Mouse (Mus musculus) adrenal gland, adult 10 weeks (tissue): ENCODE results near the gene Pcnp. TPM values are rescaled to one million over a fixed set of nuclear protein-coding genes. Genes with fewer than 3 reads are reported as not detected.

Experiments used
- polyA plus RNA-seq: library from polyadenylated mRNA; stranded (reverse); fragments of 350-450 nt; fragmentation: Illumina TruSeq; extraction: RNeasy Lipid Tissue Mini Kit (QIAGEN cat#74804); gene quantifications from one replicate; pipeline ENCODE4 v1.2.3, GENCODE M21; 2014; ENCODE audit warnings: low read depth, low replicate concordance

The Pcnp gene
- polyA plus RNA-seq, result 420 TPM

GRCm38 (mm10) chr16:56029661-56030082, at the start of gene Pcnp:
TSS of gene Pcnp (minus strand) at chr16:56029739.

DNA sequence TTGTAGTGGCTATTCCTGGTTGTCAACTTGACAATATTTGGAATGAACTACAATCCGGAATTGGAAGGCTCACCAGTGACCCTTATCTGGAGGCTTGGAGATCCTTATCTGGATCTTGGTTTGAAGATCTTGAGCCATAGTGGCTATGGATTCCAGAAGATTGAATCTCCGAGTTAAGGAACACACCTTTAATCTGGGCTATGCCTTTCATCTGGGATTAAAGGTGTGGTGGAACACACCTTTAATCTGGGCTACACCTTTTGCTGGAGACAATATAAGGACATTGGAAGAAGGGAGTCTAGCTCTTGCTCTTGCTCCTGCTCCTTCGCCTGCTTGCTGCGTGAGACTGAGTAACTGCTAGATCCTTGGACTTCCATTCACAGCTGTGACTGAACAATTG, 18.5 kb upstream of the Pcnp start, which contains the start of gene Senp7:
Gene Senp7 (plus strand): TSS at position 301 of the 400 bp plus-strand sequence.

GRCm38 (mm10) chr16:56037138-56038010, 7.8 kb upstream of the Pcnp start, which contains the start of gene Trmt10c:
TSS of gene Trmt10c (minus strand) at chr16:56037819.

GRCm38 (mm10) chr16:55973431-55974255, 55.9 kb downstream of the Pcnp start, which contains the start of gene Zbtb11:
TSS of gene Zbtb11 (plus strand) at chr16:55973883.

GRCm38 (mm10) chr16:55966212-55966871, 63.2 kb downstream of the Pcnp start, which contains the start of gene Rpl24:
TSS of gene Rpl24 (plus strand) at chr16:55966275.

Other genes with a start within 250 kb of the Pcnp start
- 5.0 TPM for gene Nfkbiz, start 190.8 kb downstream of the Pcnp start, polyA plus RNA-seq
- 2.5 TPM for gene Nxpe3, start 134.5 kb downstream of the Pcnp start, polyA plus RNA-seq
- gene Cep97, start 94.9 kb downstream of the Pcnp start, polyA plus RNA-seq, result 12.1 TPM
- 332 TPM for gene Rpl24, start 63.5 kb downstream of the Pcnp start, polyA plus RNA-seq
- 43.8 TPM for gene Zbtb11, start 55.9 kb downstream of the Pcnp start, polyA plus RNA-seq
- gene Trmt10c, start 8.1 kb upstream of the Pcnp start, polyA plus RNA-seq, result 92.3 TPM
- 34.6 TPM for gene Senp7, start 18.6 kb upstream of the Pcnp start, polyA plus RNA-seq
- gene Impg2, start 174.6 kb upstream of the Pcnp start, polyA plus RNA-seq, result 1.1 TPM